Mouse (Mus musculus) cerebellum, postnatal 4 days (tissue): Measurements from ENCODE around the gene Adprhl2.

Experiments used
- DNase-seq, 2 experiments: peaks; one replicate each; pipeline ENCODE4 v3.0.0; 2022; ENCODE audit warnings: low spot score in 2 of 2, mixed read lengths in 1 of 2

The Adprhl2 gene

DNA sequence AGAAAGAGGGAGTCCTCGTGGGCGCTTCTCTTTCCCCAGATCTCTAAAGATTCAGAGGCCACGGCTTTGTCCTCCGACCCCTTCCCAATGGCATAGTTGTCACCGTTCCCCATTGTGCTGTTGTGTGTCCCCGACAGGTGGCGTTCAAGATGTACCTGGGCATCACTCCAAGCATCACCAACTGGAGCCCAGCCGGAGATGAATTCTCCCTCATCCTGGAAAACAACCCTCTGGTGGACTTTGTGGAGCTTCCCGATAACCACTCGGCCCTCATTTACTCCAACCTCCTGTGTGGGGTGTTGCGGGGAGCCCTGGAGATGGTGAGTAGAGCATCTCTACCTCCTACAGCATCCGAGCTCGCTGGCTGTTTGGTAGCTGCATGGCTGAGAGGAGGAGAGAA lies 47.8 kb downstream of the Adprhl2 start:
- peak in 1 of 2 experiments; percentile 57 for DNase-seq

DNA sequence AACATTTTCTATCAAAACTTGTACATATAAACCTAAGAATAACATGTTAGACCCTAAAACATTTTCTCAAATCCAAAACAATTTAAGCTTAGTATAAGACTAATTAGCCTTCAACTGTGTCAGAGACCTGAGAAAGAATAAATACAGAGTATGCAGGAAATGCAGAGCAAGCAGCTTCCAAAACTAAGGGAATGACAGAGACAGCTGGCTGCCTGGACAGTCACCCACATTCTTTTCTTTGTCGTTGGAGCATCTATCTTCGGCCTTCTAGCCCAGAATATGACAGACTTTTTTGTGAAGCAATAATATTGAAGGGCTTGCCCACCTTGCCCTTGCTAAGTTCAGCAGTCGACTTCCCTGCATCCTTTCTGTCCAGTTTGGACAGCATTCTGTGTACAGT lies 52.2 kb downstream of the Adprhl2 start:
- DNase-seq = no peak
